In the genomic region with DNA sequence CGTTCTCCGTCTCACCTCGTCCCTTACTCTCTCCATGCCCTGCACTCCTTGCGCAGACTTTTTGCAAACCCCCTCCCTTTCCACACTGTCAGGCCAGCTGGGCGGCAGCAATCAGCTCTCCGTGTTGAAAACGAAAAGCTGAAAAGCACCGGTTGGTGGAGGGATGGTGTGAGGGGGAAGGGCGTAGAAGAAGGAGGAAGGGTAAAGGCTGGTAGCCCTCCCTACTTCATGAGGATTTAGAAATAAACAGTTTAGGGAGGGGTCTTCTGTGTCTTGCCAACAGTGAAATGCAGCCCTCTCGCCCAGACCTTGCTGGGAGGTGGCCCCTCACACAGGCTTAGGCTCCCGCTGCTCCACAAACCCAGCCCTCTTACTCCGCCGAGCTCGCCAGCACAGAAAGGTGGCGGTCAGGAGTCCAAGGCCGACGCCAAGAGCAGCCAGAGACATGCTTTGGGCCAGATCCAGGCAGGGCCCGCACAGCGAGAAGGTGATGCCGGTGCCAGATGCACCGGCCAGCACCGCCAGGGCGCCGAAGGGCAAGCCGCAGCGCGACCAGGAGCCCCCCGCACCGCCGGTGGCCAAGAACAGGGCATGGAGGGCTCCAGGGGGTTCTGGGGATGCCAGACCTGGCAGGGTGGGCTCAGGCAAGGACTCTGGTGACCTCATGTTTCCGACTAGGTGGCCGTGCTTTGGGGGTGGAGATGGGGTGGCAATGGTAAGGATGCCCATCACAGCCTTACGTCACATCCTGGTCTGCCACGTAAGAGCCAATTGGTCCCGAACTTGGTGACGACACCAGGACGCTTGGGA, we compare ENCODE assay signal across 8 mouse cellular contexts. TPM values are rescaled to one million over a fixed set of nuclear protein-coding genes. Genes with fewer than 3 reads are reported as not detected.
DNase-seq lines count a peak whose midpoint lies in the region; ATAC-seq lines count a peak whose summit lies in the region.

No protein-coding gene starts in this region.

- peaks cover 81% of the 10 kb centered on the region for H3K4me1 ChIP-seq in erythroblast, embryonic 14.5 days (ENCODE audit: control insufficient read depth)
- H3K4me1 ChIP-seq in forebrain, embryonic 15.5 days: peaks cover 50% of the 10 kb centered on the region
- H3K4me1 ChIP-seq in hindbrain, embryonic 14.5 days (replicated peaks; ENCODE audit: control insufficient read depth, insufficient read depth, low read length): peaks cover 45% of the 10 kb centered on the region

- H3K4me3 ChIP-seq in erythroblast, embryonic 14.5 days (replicated peaks): peak overlapping the region; percentile 70
- H3K4me3 ChIP-seq in forebrain, embryonic 15.5 days: peak overlapping the region; percentile 55
- H3K4me3 ChIP-seq in hindbrain, embryonic 14.5 days (replicated peaks; ENCODE audit: low read length): peak overlapping the region; percentile 60

- DNase-seq in cerebellum, adult 11-12 months: peak; percentile 87
- DNase-seq in hindbrain, embryonic 14.5 days (ENCODE audit: low spot score): peak; percentile 86
- DNase-seq in layer of hippocampus, postnatal 36 days: peak; percentile 86
- peak; percentile 66 for DNase-seq in lung, postnatal 14 days
- DNase-seq in right cerebral cortex, postnatal 36 days (ENCODE audit: low spot score in 2 of 2): peak; percentile 79 to 91

- ATAC-seq in erythroblast, adult 5-6 weeks (replicated peaks; ENCODE audit: low FRiP score, poor library complexity, severe bottlenecking): no peak
- peak; percentile 62 for ATAC-seq in forebrain, embryonic 15.5 days (replicated peaks)
- ATAC-seq in hindbrain, embryonic 14.5 days (ENCODE audit: low FRiP score): peak; percentile 66

- peaks cover 13% of the 10 kb centered on the region for H3K27me3 ChIP-seq in erythroblast, embryonic 14.5 days (ENCODE audit: control insufficient read depth)
- peaks cover 12% of the 10 kb centered on the region; the same call in 1 of the 2 replicates for H3K27me3 ChIP-seq in forebrain, embryonic 15.5 days
- 0 out of 2 replicates have a peak, but pooled peaks cover 4% of the 10 kb centered on the region for H3K27me3 ChIP-seq in hindbrain, embryonic 14.5 days (ENCODE audit: control insufficient read depth, insufficient read depth, low read length)

- WGBS in forebrain, embryonic 15.5 days: 1% methylated on average over 37 of the region's 37 CpGs
- WGBS in hindbrain, embryonic 14.5 days: 2% methylated on average over 37 of the region's 37 CpGs

- H3K27ac ChIP-seq in forebrain, embryonic 15.5 days (replicated peaks): peak overlapping the region; percentile 52
- H3K27ac ChIP-seq in hindbrain, embryonic 14.5 days: peak overlapping the region; percentile 86

- no peaks in the 10 kb centered on the region for H3K9me3 ChIP-seq in erythroblast, embryonic 14.5 days (ENCODE audit: control insufficient read depth, low read length)
- H3K9me3 ChIP-seq in forebrain, embryonic 15.5 days: no peaks in the 10 kb centered on the region
- no peaks in the 10 kb centered on the region for H3K9me3 ChIP-seq in hindbrain, embryonic 14.5 days (ENCODE audit: control insufficient read depth, low read length)

- peak overlapping the region; percentile 92 for H3K4me2 ChIP-seq in forebrain, embryonic 15.5 days (replicated peaks)
- peak overlapping the region; percentile 99 for H3K4me2 ChIP-seq in hindbrain, embryonic 14.5 days (replicated peaks)

- H3K9ac ChIP-seq in forebrain, embryonic 15.5 days (replicated peaks): peak overlapping the region; percentile 73
- peak overlapping the region; percentile 95 for H3K9ac ChIP-seq in hindbrain, embryonic 14.5 days

- peaks cover 47% of the 10 kb centered on the region for H3K36me3 ChIP-seq in erythroblast, embryonic 14.5 days (ENCODE audit: control insufficient read depth)
- H3K36me3 ChIP-seq in forebrain, embryonic 15.5 days: peaks cover 16% of the 10 kb centered on the region
- peaks cover 20% of the 10 kb centered on the region for H3K36me3 ChIP-seq in hindbrain, embryonic 14.5 days (replicated peaks; ENCODE audit: control insufficient read depth, insufficient read depth)

RNA-seq across cellular contexts. Expression of a gene that starts 2.5 kb away (rescaled TPM):
- 0.36 and 0.47 TPM in 2 replicates for polyA plus RNA-seq in erythroblast, embryonic 14.5 days (2012)
- not detected in 2 replicates for total RNA-seq in erythroblast, adult 5-6 weeks (2015; ENCODE audit: low replicate concordance)
- total RNA-seq in erythroblast, adult 5-6 weeks (2017; ENCODE audit: low replicate concordance): not detected in 2 replicates
- polyA plus RNA-seq in forebrain, embryonic 15.5 days (2015; fragmentation: Nextera tagmentation; extraction: Ambion mirVana): 4.9 and 5.2 TPM in 2 replicates
- polyA plus RNA-seq in hindbrain, embryonic 14.5 days (2014; fragmentation: Nextera tagmentation; extraction: Ambion mirVana): 3.9 and 5.0 TPM in 2 replicates
- 1 to 10 TPM; 8.0 to 9.9 TPM for total RNA-seq in layer of hippocampus, postnatal 36 days (2021)

RNA-seq across cellular contexts. Expression of a gene that starts 6.5 kb away (rescaled TPM):
- polyA plus RNA-seq in erythroblast, embryonic 14.5 days (2012): 0.44 and 0.61 TPM in 2 replicates
- 2.3 TPM in 2 replicates for total RNA-seq in erythroblast, adult 5-6 weeks (2015; ENCODE audit: low replicate concordance)
- 0.98 and 1.6 TPM in 2 replicates for total RNA-seq in erythroblast, adult 5-6 weeks (2017; ENCODE audit: low replicate concordance)
- 18.8 and 19.5 TPM in 2 replicates for polyA plus RNA-seq in forebrain, embryonic 15.5 days (2015; fragmentation: Nextera tagmentation; extraction: Ambion mirVana)
- 27.1 and 27.6 TPM in 2 replicates for polyA plus RNA-seq in hindbrain, embryonic 14.5 days (2014; fragmentation: Nextera tagmentation; extraction: Ambion mirVana)
- 10 to 100 TPM; 60.9 to 64.6 TPM for total RNA-seq in layer of hippocampus, postnatal 36 days (2021)

RNA-seq across cellular contexts. Expression of a gene that starts 8.8 kb away (rescaled TPM):
- polyA plus RNA-seq in erythroblast, embryonic 14.5 days (2012): 5.8 and 7.7 TPM in 2 replicates
- total RNA-seq in erythroblast, adult 5-6 weeks (2015; ENCODE audit: low replicate concordance): 5.6 and 10.9 TPM in 2 replicates
- 6.0 and 6.8 TPM in 2 replicates for total RNA-seq in erythroblast, adult 5-6 weeks (2017; ENCODE audit: low replicate concordance)
- polyA plus RNA-seq in forebrain, embryonic 15.5 days (2015; fragmentation: Nextera tagmentation; extraction: Ambion mirVana): 13.0 and 13.5 TPM in 2 replicates
- 8.2 and 10.1 TPM in 2 replicates for polyA plus RNA-seq in hindbrain, embryonic 14.5 days (2014; fragmentation: Nextera tagmentation; extraction: Ambion mirVana)
- total RNA-seq in layer of hippocampus, postnatal 36 days (2021): 1 to 10 TPM; 8.3 to 9.3 TPM

RNA-seq across cellular contexts. Expression of a gene that starts 39.4 kb away (rescaled TPM):
- 14.4 and 15.8 TPM in 2 replicates for polyA plus RNA-seq in erythroblast, embryonic 14.5 days (2012)
- total RNA-seq in erythroblast, adult 5-6 weeks (2015; ENCODE audit: low replicate concordance): 16.1 and 24.7 TPM in 2 replicates
- total RNA-seq in erythroblast, adult 5-6 weeks (2017; ENCODE audit: low replicate concordance): 42.2 and 65.5 TPM in 2 replicates
- polyA plus RNA-seq in forebrain, embryonic 15.5 days (2015; fragmentation: Nextera tagmentation; extraction: Ambion mirVana): 30.1 and 32.7 TPM in 2 replicates
- polyA plus RNA-seq in hindbrain, embryonic 14.5 days (2014; fragmentation: Nextera tagmentation; extraction: Ambion mirVana): 11.8 and 21.2 TPM in 2 replicates
- 1 to 10 TPM; 4.9 to 6.1 TPM for total RNA-seq in layer of hippocampus, postnatal 36 days (2021)

RNA-seq across cellular contexts. Expression of a gene that starts 42.3 kb away (rescaled TPM):
- polyA plus RNA-seq in erythroblast, embryonic 14.5 days (2012): 65.8 and 80.2 TPM in 2 replicates
- 160 and 166 TPM in 2 replicates for total RNA-seq in erythroblast, adult 5-6 weeks (2015; ENCODE audit: low replicate concordance)
- total RNA-seq in erythroblast, adult 5-6 weeks (2017; ENCODE audit: low replicate concordance): 53.8 and 97.7 TPM in 2 replicates
- polyA plus RNA-seq in forebrain, embryonic 15.5 days (2015; fragmentation: Nextera tagmentation; extraction: Ambion mirVana): 872 and 917 TPM in 2 replicates
- 1,495 and 1,569 TPM in 2 replicates for polyA plus RNA-seq in hindbrain, embryonic 14.5 days (2014; fragmentation: Nextera tagmentation; extraction: Ambion mirVana)
- 1,000 to 10,000 TPM; 1,151 to 1,277 TPM for total RNA-seq in layer of hippocampus, postnatal 36 days (2021)

Comparison
In these comparisons a context has a peak if more than half of its experiments do, and no peak if none do; other contexts are left out.
1. RNA of a gene that starts 6.5 kb away (polyA plus RNA-seq): 27.1 to 27.6 TPM in hindbrain, embryonic 14.5 days and 18.8 to 19.5 TPM in forebrain, embryonic 15.5 days; 0.44 to 0.61 TPM in erythroblast, embryonic 14.5 days; every median in the first group is over 10 times any median in the second.
2. Peak in every context shown above with its lines, with median percentiles within 50 percentile points of each other: H3K4me3 ChIP-seq and DNase-seq.